Mouse (Mus musculus) granulocyte monocyte progenitor cell, adult 5-6 weeks (primary cell): ENCODE data around the gene Mul1. TPM values are rescaled to one million over a fixed set of nuclear protein-coding genes. Genes with fewer than 3 reads are reported as not detected.

Experiments
- total RNA-seq, 2 experiments: library from RNA; stranded (forward) in 1 of 2; stranded (reverse) in 1 of 2; fragments of 200-712, 200-1000 nt in 1 of 2; fragments of >200 nt in 1 of 2; fragmentation: Nextera tagmentation in 1 of 2; gene quantifications; 2 replicates each; pipeline ENCODE4 v1.2.3; 2014 to 2017

The Mul1 gene
- total RNA-seq, 2 experiments from 2014 or later, result 7.6 to 10.1 TPM

Other genes with a start within 250 kb of the Mul1 start
- gene Hp1bp3, start 218.4 kb upstream of the Mul1 start, total RNA-seq (2014; fragmentation: Nextera tagmentation), result 203 and 218 TPM in 2 replicates
- 221 and 239 TPM in 2 replicates for gene Hp1bp3, start 218.4 kb upstream of the Mul1 start, total RNA-seq (2017)
- 29.1 and 42.7 TPM in 2 replicates for gene Sh2d5, start 184.3 kb upstream of the Mul1 start, total RNA-seq (2014; fragmentation: Nextera tagmentation)
- gene Sh2d5, start 184.3 kb upstream of the Mul1 start, total RNA-seq (2017), result 18.8 and 27.7 TPM in 2 replicates
- gene Kif17, start 184.2 kb upstream of the Mul1 start, total RNA-seq (2014; fragmentation: Nextera tagmentation), result 8.1 and 10.6 TPM in 2 replicates
- gene Kif17, start 184.2 kb upstream of the Mul1 start, total RNA-seq (2017), result 6.0 and 8.9 TPM in 2 replicates
- 318 and 319 TPM in 2 replicates for gene Ddost, start 129.9 kb upstream of the Mul1 start, total RNA-seq (2014; fragmentation: Nextera tagmentation)
- 238 and 289 TPM in 2 replicates for gene Ddost, start 129.9 kb upstream of the Mul1 start, total RNA-seq (2017)
- 30.2 and 30.9 TPM in 2 replicates for gene Pink1, start 108.4 kb upstream of the Mul1 start, total RNA-seq (2014; fragmentation: Nextera tagmentation)
- 29.9 and 40.8 TPM in 2 replicates for gene Pink1, start 108.4 kb upstream of the Mul1 start, total RNA-seq (2017)
- not detected in 2 replicates for gene Cda, start 66.7 kb upstream of the Mul1 start, total RNA-seq (2014; fragmentation: Nextera tagmentation)
- gene Cda, start 66.7 kb upstream of the Mul1 start, total RNA-seq (2017), result not detected in 2 replicates
- gene Fam43b, start 38.1 kb upstream of the Mul1 start, total RNA-seq (2014; fragmentation: Nextera tagmentation), result not detected in 2 replicates
- not detected in 2 replicates for gene Fam43b, start 38.1 kb upstream of the Mul1 start, total RNA-seq (2017)
- gene Camk2n1, start 19.6 kb downstream of the Mul1 start, total RNA-seq (2014; fragmentation: Nextera tagmentation), result not detected in 2 replicates
- not detected in 2 replicates for gene Camk2n1, start 19.6 kb downstream of the Mul1 start, total RNA-seq (2017)
- gene Vwa5b1, start 201.2 kb downstream of the Mul1 start, total RNA-seq (2014; fragmentation: Nextera tagmentation), result not detected in 2 replicates
- not detected in 2 replicates for gene Vwa5b1, start 201.2 kb downstream of the Mul1 start, total RNA-seq (2017)